Mouse (Mus musculus): ENCODE data around the gene Gm2244. TPM values are rescaled to one million over a fixed set of nuclear protein-coding genes. Genes with fewer than 3 reads are reported as not detected.
"Not testable (repeated sequence)": the region's sequence is repeated elsewhere in the genome, so short reads cannot be mapped to it uniquely, and the experiment has no call there.

The Gm2244 gene
- polyA plus RNA-seq (2017; shearing (Covaris generic)): under 1 TPM in 1 of 2 experiments, not detected in 1; 0.95 TPM

- ATAC-seq: not testable (repeated sequence)
Measured at GRCm38 (mm10) chr14:19549863-19550262, at the start of gene Gm2244. Gm2244 (minus strand) TSS chr14:19549963.

GRCm38 (mm10) chr14:19584804-19585667, 35.3 kb upstream of the Gm2244 start, which contains the start of gene Gm2237:
Gm2237 (minus strand) TSS chr14:19585135.
- not testable (repeated sequence) for ATAC-seq

Other genes with a start within 250 kb of the Gm2244 start
- gene Gm21738, start 131.0 kb downstream of the Gm2244 start, polyA plus RNA-seq (2017; shearing (Covaris generic)): 10 to 100 TPM in 1 of 2 experiments, 1 to 10 TPM in 1; 3.6 to 20.1 TPM
- 10 to 100 TPM; 11.3 to 31.7 TPM for gene Gm2237, start 35.2 kb upstream of the Gm2244 start, polyA plus RNA-seq (2017; shearing (Covaris generic))
- not detected for gene Gm5458, start 52.6 kb upstream of the Gm2244 start, polyA plus RNA-seq (2017; shearing (Covaris generic))
- 1 to 10 TPM; 1.1 to 5.1 TPM for gene Nid2, start 201.3 kb upstream of the Gm2244 start, polyA plus RNA-seq (2017; shearing (Covaris generic))